Mouse (Mus musculus): ENCODE measurements around the gene Nr6a1. TPM values are rescaled to one million over a fixed set of nuclear protein-coding genes. Genes with fewer than 3 reads are reported as not detected.
A peak's percentile ranks its signal among the peaks of the same experiment; 100 is the strongest.

The Nr6a1 gene
- polyA plus RNA-seq, 1 experiment from 2014 or later = 3.1 TPM

DNA sequence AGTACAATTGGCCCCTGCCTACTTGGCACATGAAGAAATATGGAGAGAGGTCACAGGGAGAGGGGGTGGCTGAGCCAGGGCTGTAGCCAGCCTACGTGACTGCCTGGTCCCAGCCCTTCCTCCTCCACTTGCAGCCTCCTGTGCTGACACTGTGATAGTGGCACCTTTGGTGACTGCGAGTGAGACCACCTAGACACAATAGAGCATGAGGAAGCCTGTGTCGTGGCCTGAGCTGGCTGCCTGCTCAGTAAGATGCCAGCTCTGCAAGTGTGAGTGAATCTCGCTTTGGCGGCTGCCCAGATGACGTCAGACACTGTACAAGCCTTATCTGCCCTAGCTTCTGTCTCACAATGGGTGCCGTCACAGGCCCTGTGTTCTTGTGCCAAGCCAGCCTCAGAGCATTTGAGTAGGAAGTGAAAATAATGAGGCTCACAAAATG lies 22.8 kb upstream of the Nr6a1 start:
- H3K36me3 ChIP-seq = no peaks in the 10 kb centered on the region
- no peak overlapping the region for H3K9ac ChIP-seq
- peaks cover 12% of the 10 kb centered on the region for H3K4me1 ChIP-seq (replicated peaks)
- H3K4me3 ChIP-seq = no peak overlapping the region
- no peaks in the 10 kb centered on the region for H3K9me3 ChIP-seq
- peak; percentile 79 for ATAC-seq (ENCODE audit: low FRiP score)
- 63% methylated on average over 7 of the region's 7 CpGs for WGBS
- no peak overlapping the region for H3K4me2 ChIP-seq
- 0 out of 2 replicates have a peak overlapping the region, but pooled peaks have one; percentile 48 for H3K27ac ChIP-seq
- no peaks in the 10 kb centered on the region for H3K27me3 ChIP-seq

DNA sequence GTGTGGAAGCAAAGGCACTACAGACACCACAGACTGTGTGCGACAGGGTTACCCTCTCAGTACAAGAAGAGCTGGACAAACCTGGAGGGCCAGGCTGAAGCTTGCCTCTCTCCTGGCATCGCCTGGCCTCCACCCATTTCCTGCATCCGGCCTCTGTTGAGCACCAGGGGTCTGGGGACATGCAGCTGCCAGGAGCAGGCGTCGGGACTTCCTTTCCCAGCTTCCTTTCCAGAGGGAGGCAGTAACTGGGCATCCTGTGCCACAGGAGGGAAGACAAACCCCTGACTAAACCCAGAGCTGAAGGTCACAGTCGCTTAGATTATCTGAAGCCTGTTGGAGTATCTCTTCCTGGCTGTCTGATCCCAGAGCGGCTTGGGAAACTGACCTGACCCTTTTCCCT lies 20.1 kb upstream of the Nr6a1 start:
- H3K4me3 ChIP-seq = no peak overlapping the region
- no peak overlapping the region for H3K9ac ChIP-seq
- no peak overlapping the region for H3K4me2 ChIP-seq
- H3K27ac ChIP-seq = no peak overlapping the region
- no peaks in the 10 kb centered on the region for H3K36me3 ChIP-seq
- 78% methylated on average over 7 of the region's 7 CpGs for WGBS
- H3K4me1 ChIP-seq (replicated peaks) = peaks cover 8% of the 10 kb centered on the region
- ATAC-seq (ENCODE audit: low FRiP score) = no peak
- no peaks in the 10 kb centered on the region for H3K9me3 ChIP-seq
- H3K27me3 ChIP-seq = no peaks in the 10 kb centered on the region

DNA sequence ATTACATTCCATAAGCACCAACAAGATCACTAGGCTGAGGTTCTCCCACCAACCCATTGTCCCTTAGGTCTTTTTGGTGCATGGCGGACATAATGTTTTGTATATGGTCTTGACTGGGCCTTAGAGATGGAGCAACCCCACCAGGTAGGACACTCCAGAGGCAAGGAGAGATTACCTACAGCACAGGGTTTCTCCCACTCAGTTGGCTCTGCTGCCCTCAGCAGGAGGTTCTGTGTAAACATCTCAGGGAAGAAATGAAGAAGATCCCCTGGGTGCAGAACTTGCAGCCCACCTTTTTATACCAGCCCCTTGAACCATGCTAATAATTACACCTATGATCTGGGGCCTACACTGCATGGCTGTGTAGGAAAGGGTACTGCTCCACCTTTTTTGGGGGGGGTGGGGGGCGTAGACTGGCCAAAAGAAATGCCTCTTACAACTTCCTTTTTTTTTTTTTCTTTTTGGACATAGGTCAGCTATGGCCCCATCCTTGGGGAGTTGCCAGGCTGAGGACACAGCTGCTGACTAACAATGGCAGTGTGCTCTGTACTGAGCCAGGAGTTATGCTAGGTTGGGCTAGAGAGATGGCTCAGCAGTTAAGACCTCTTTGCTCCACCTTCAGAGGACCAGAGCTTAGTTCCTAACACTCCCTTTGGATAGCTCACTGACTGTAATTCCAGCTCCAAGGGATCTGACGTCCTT lies 17.1 kb upstream of the Nr6a1 start:
- Histone ChIP-seq H3K4me3 (no peak overlapping the region), H3K36me3 (no peaks in the 10 kb centered on the region), H3K27ac (no peak overlapping the region), H3K9ac (no peak overlapping the region), H3K4me1 (replicated peaks) (no peaks in the 10 kb centered on the region), H3K9me3 (no peaks in the 10 kb centered on the region), H3K4me2 (no peak overlapping the region), H3K27me3 (no peaks in the 10 kb centered on the region)
- WGBS = 68% methylated on average over 3 of the region's 3 CpGs
- no peak for ATAC-seq (ENCODE audit: low FRiP score)

DNA sequence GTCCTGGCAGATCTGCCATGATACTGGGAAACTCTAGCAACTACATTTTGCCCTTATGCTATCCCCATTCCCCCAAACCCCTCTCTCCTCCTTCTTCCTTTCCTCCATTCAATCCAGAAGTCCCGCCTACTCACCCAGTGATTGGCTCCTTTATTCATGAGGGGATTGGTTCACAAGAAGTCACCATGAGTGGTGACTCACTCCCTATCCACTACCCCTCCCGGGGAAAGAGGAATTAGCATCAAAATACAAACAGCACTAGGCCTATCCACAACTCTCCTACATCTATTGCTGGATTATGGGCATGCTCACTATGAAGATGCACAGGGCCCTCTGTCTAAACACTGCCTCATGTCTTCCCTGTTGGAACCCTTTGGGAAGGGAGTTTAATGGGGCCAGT lies 16.5 kb upstream of the Nr6a1 start:
- Histone ChIP-seq H3K9me3 (no peaks in the 10 kb centered on the region), H3K27me3 (no peaks in the 10 kb centered on the region), H3K4me3 (no peak overlapping the region), H3K4me1 (replicated peaks) (no peaks in the 10 kb centered on the region), H3K4me2 (no peak overlapping the region), H3K27ac (no peak overlapping the region), H3K9ac (no peak overlapping the region), H3K36me3 (no peaks in the 10 kb centered on the region)
- ATAC-seq (ENCODE audit: low FRiP score) = no peak
- 45% methylated on average over 2 of the region's 2 CpGs for WGBS

DNA sequence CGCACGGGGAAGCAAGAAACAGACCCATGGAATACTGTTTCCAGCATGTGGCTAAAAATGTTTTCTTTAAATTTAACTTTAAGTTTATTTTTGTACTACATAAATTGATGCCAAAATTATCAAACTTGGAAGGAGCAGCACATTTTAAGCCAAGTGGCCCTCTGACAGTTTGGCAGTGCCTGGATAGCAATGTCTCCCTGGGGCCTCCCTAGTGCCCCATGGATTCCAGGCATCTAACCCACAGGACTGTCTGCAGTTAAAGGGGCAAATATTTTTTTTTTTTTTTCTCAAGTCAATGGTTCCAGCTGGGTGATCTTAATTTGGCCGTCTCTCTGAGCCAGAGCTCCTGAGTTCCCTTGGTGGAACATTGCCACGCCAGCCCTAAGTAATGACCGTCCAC lies 15.7 kb upstream of the Nr6a1 start:
- no peaks in the 10 kb centered on the region for H3K27me3 ChIP-seq
- WGBS = 91% methylated on average over 5 of the region's 5 CpGs

DNA sequence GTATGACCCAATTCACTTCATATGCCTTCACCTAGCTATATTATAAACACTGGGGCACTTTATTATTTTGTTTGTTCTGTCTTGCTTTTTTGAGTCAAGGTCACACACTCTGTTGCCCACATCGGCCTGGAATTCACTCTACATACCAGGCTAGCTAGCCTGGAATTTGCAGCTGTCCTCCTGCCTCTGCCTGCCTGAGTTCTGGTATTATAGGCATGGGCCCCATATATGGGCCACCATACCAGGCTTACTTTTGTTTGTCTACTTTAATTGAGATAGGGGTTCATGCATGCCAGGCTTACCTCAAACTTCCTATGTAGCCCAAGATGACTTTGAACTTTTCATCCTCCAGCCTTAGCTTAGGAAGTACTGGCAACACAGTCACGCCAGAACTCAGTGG lies 14.4 kb upstream of the Nr6a1 start:
- ATAC-seq (ENCODE audit: low FRiP score) = no peak
- Histone ChIP-seq H3K27ac (no peak overlapping the region), H3K4me2 (no peak overlapping the region), H3K9ac (no peak overlapping the region), H3K9me3 (no peaks in the 10 kb centered on the region), H3K27me3 (no peaks in the 10 kb centered on the region), H3K4me3 (no peak overlapping the region), H3K4me1 (replicated peaks) (no peaks in the 10 kb centered on the region), H3K36me3 (no peaks in the 10 kb centered on the region)
- WGBS = 89% methylated on average over 2 of the region's 2 CpGs

More for the DNA sequence above, 15.7 kb upstream of the Nr6a1 start:
- Histone ChIP-seq H3K36me3 (no peaks in the 10 kb centered on the region), H3K4me1 (replicated peaks) (no peaks in the 10 kb centered on the region), H3K4me2 (no peak overlapping the region), H3K4me3 (no peak overlapping the region), H3K27ac (no peak overlapping the region), H3K9me3 (no peaks in the 10 kb centered on the region), H3K9ac (no peak overlapping the region)
- no peak for ATAC-seq (ENCODE audit: low FRiP score)

DNA sequence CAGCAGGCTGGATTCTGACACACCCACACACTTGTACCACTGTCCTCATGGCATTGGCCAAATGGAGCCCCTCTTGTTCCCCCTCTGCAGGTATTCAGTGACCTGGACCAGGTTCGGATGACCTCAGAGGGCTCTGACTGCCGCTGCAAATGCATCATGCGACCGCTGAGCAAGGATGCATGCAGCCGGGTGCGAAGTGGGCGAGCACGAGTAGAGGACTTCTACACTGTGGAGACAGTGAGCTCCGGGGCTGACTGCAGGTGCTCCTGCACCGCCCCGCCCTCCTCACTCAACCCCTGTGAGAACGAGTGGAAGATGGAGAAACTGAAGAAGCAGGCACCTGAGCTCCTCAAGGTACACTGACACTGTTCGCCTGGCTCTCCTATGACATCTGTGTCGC lies 13.9 kb upstream of the Nr6a1 start:
- Histone ChIP-seq H3K4me2 (no peak overlapping the region), H3K27ac (no peak overlapping the region), H3K36me3 (no peaks in the 10 kb centered on the region), H3K4me1 (replicated peaks) (no peaks in the 10 kb centered on the region), H3K9me3 (no peaks in the 10 kb centered on the region), H3K4me3 (no peak overlapping the region), H3K27me3 (no peaks in the 10 kb centered on the region), H3K9ac (no peak overlapping the region)
- 86% methylated on average over 14 of the region's 14 CpGs for WGBS
- no peak for ATAC-seq (ENCODE audit: low FRiP score)

DNA sequence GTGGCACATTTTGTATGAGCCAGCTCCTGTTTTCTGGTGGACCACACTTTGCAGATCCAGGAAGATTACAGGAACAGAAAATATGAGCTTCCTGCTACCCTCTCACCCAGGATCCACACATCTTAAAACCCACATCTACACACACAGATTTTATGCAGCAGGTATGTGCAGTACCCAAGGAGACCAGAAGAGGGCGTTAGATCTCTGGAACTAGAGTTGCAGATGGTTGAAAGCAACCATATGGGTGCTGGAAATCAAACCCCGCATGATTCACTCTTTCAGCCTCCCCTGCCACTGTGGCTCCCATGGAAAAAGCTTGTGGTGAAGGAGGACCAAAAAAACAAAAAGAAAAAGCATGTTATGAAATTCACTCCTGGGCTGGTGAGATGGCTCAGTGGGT lies 11.6 kb upstream of the Nr6a1 start:
- H3K4me1 ChIP-seq (replicated peaks) = peaks cover 8% of the 10 kb centered on the region
- WGBS = 67% methylated on average over 2 of the region's 2 CpGs
- no peak overlapping the region for H3K27ac ChIP-seq
- H3K9me3 ChIP-seq = no peaks in the 10 kb centered on the region
- no peak overlapping the region for H3K9ac ChIP-seq
- no peaks in the 10 kb centered on the region for H3K36me3 ChIP-seq
- no peak overlapping the region for H3K4me2 ChIP-seq
- no peaks in the 10 kb centered on the region for H3K27me3 ChIP-seq
- ATAC-seq (ENCODE audit: low FRiP score) = no peak
- no peak overlapping the region for H3K4me3 ChIP-seq

DNA sequence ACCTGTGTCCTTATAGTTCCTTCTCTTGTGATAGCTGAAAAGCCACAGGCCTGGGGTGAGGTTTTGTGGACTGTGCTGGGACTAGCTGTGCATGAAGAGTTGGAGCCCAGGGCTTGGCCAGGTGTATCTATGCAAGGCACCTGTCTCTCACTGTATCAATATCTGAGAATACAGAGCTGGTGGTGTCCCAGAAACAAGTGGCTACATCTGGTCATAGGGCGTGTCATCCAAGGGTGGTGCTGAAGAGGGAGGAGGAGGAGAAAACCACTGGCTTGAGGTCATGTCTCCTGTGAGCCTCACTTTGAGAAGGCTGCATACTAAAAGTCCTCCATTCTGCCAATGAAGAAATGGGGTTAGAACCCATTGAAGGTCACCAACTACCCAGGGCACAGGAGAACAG lies 10.5 kb upstream of the Nr6a1 start:
- WGBS = 75% methylated on average over 1 of the region's 1 CpGs
- H3K4me2 ChIP-seq = no peak overlapping the region
- H3K27me3 ChIP-seq = no peaks in the 10 kb centered on the region
- no peaks in the 10 kb centered on the region for H3K36me3 ChIP-seq
- no peak for ATAC-seq (ENCODE audit: low FRiP score)
- H3K9ac ChIP-seq = no peak overlapping the region
- peaks cover 8% of the 10 kb centered on the region for H3K4me1 ChIP-seq (replicated peaks)
- H3K4me3 ChIP-seq = no peak overlapping the region
- no peaks in the 10 kb centered on the region for H3K9me3 ChIP-seq
- H3K27ac ChIP-seq = no peak overlapping the region

DNA sequence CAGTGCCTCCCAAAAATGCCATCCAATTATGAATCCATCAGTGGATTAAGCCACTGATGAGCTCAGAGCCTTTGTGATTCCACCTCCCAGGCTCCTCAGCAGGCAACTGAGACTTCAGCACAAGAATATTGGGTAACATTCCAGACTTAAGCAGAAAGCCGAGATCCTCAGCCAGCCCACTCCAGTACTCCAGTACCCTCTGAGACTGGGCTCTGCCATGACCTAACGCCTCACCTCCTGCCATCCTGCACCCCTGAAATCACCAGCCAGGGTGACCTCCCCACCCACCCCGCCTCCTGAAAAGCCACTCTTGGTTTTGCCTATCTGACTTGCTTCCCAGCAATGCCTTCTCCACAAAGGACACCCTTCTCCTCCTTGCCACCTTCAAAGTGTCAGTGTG lies 9.9 kb upstream of the Nr6a1 start:
- ATAC-seq (ENCODE audit: low FRiP score) = no peak
- WGBS = 70% methylated on average over 3 of the region's 3 CpGs
- Histone ChIP-seq H3K27me3 (no peaks in the 10 kb centered on the region), H3K4me2 (no peak overlapping the region), H3K9ac (no peak overlapping the region), H3K9me3 (no peaks in the 10 kb centered on the region), H3K36me3 (no peaks in the 10 kb centered on the region), H3K4me3 (no peak overlapping the region), H3K27ac (no peak overlapping the region), H3K4me1 (replicated peaks) (peaks cover 8% of the 10 kb centered on the region)

DNA sequence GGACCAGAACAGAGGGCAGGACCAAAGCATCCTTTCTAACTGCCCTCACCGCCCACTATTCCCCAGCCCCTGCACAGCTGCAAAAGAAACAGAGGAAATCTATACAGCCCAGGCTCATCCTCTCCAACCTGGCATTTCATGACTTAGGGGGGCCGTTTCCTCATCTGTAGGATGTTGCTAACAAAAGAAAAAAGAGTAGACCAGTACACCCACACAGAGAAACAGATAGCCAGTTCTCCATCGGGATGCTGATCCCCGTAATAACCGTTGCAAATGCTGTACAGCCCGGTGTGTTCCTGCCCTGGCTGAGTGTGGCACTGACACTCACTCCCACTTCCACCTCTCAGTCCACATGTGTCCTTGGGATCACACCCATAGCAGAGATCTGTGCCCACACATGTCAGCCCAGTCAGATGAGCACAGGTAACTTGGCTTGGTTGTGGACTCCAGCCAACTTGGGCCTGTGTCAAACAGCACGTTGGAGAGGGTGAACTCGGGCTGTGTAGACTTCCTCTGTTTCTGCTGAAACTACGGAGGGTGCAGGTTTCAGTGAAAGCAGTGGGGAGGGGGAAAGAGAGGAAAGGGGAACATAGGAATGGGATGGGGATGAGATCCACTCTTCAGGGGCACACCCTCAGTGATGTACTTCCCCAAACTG lies 9.4 kb upstream of the Nr6a1 start:
- Histone ChIP-seq H3K27ac (no peak overlapping the region), H3K27me3 (no peaks in the 10 kb centered on the region), H3K9me3 (no peaks in the 10 kb centered on the region), H3K4me1 (replicated peaks) (peaks cover 11% of the 10 kb centered on the region), H3K4me3 (no peak overlapping the region), H3K9ac (no peak overlapping the region), H3K36me3 (no peaks in the 10 kb centered on the region), H3K4me2 (no peak overlapping the region)
- ATAC-seq (ENCODE audit: low FRiP score) = no peak
- WGBS = 72% methylated on average over 9 of the region's 9 CpGs

DNA sequence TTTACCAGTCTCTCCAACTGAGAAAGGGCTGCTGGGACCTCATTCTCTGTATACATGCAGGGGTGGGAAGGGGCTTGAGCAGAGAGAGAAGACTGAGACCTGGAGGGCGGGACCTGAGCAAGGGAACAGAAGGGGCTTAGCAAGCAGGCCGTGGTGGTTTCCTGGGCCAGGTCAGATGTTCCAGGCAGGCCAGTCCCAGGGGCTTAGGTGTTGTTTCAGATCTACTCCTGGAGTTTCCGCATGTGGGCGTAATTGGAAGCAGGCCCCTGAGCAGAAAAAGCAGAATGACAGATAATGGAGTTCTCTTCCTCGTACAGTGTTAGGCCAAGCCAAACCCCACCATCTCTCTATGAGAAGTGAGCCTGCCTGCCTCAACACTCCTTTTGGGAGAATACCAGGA lies 7.4 kb upstream of the Nr6a1 start:
- Histone ChIP-seq H3K4me1 (replicated peaks) (peaks cover 18% of the 10 kb centered on the region), H3K27me3 (peaks cover 6% of the 10 kb centered on the region; the same call in 1 of the 2 replicates), H3K36me3 (no peaks in the 10 kb centered on the region), H3K9me3 (no peaks in the 10 kb centered on the region), H3K27ac (no peak overlapping the region), H3K4me3 (no peak overlapping the region), H3K4me2 (0 out of 2 replicates have a peak overlapping the region, but pooled peaks have one; percentile 10), H3K9ac (no peak overlapping the region; the same call in 1 of the 2 replicates)
- no peak for ATAC-seq (ENCODE audit: low FRiP score)
- 59% methylated on average over 5 of the region's 5 CpGs for WGBS

DNA sequence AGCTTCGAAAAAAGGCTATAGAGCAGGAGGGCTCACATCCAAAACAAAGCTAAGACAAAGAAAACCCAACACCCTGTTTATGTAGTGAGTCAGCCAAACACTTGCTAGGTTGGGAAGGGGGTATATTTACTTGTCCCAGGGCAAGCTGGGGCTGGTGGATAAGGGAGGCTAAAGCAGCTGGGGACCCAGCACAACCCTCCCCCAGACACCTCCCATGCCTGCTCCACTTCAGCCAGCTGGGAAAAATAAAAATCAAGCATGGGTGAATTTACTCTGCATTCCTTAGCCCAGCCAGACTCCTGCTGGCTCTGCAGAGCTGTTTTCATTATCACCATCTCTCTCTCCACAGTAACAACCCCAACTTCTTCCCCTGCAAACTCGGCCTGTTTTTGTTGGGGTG lies 6.4 kb upstream of the Nr6a1 start:
- Histone ChIP-seq H3K4me2 (no peak overlapping the region), H3K4me3 (no peak overlapping the region), H3K27me3 (peaks cover 6% of the 10 kb centered on the region; the same call in 1 of the 2 replicates), H3K27ac (no peak overlapping the region), H3K36me3 (no peaks in the 10 kb centered on the region), H3K4me1 (replicated peaks) (peaks cover 18% of the 10 kb centered on the region), H3K9ac (no peak overlapping the region), H3K9me3 (no peaks in the 10 kb centered on the region)
- 28% methylated on average over 2 of the region's 2 CpGs for WGBS
- no peak for ATAC-seq (ENCODE audit: low FRiP score)
